Mouse (Mus musculus): Measurements from ENCODE around the gene Alox12e. TPM values are rescaled to one million over a fixed set of nuclear protein-coding genes. Genes with fewer than 3 reads are reported as not detected.

The Alox12e gene
- polyA plus RNA-seq, 1 experiment from 2014 or later = not detected

GRCm38 (mm10) chr11:70293881-70294280 lies 28.5 kb downstream of the Alox12e start:
- Histone ChIP-seq H3K4me1 (ENCODE audit: control insufficient read depth, insufficient read depth, low read length) (0 out of 2 replicates have a peak, but pooled peaks cover 3% of the 10 kb centered on the region), H3K4me3 (ENCODE audit: low read length) (no peak overlapping the region), H3K9ac (ENCODE audit: low read depth, low read length) (no peak overlapping the region), H3K9me3 (ENCODE audit: control insufficient read depth, low read length) (no peaks in the 10 kb centered on the region), H3K27ac (ENCODE audit: low read length) (no peak overlapping the region), H3K4me2 (ENCODE audit: low read depth, low read length) (no peak overlapping the region), H3K27me3 (replicated peaks; ENCODE audit: control insufficient read depth, insufficient read depth, low read length) (no peaks in the 10 kb centered on the region), H3K36me3 (ENCODE audit: control insufficient read depth, insufficient read depth, low read length) (no peaks in the 10 kb centered on the region)
- ATAC-seq = no peak
- WGBS = 90% methylated on average over 6 of the region's 6 CpGs

GRCm38 (mm10) chr11:70291235-70291634 lies 31.2 kb downstream of the Alox12e start:
- Histone ChIP-seq H3K4me1 (ENCODE audit: control insufficient read depth, insufficient read depth, low read length) (0 out of 2 replicates have a peak, but pooled peaks cover 3% of the 10 kb centered on the region), H3K27me3 (replicated peaks; ENCODE audit: control insufficient read depth, insufficient read depth, low read length) (no peaks in the 10 kb centered on the region), H3K4me3 (ENCODE audit: low read length) (no peak overlapping the region), H3K27ac (ENCODE audit: low read length) (no peak overlapping the region), H3K9me3 (ENCODE audit: control insufficient read depth, low read length) (no peaks in the 10 kb centered on the region), H3K4me2 (ENCODE audit: low read depth, low read length) (no peak overlapping the region), H3K36me3 (ENCODE audit: control insufficient read depth, insufficient read depth, low read length) (no peaks in the 10 kb centered on the region), H3K9ac (ENCODE audit: low read depth, low read length) (no peak overlapping the region)
- ATAC-seq = no peak
- WGBS = 88% methylated on average over 6 of the region's 6 CpGs

- no peak for ATAC-seq
- no peak overlapping the region for H3K4me2 ChIP-seq (ENCODE audit: low read depth, low read length)
- H3K4me3 ChIP-seq (ENCODE audit: low read length) = no peak overlapping the region
- 0 out of 2 replicates have a peak, but pooled peaks cover 3% of the 10 kb centered on the region for H3K4me1 ChIP-seq (ENCODE audit: control insufficient read depth, insufficient read depth, low read length)
- H3K9me3 ChIP-seq (ENCODE audit: control insufficient read depth, low read length) = no peaks in the 10 kb centered on the region
- H3K36me3 ChIP-seq (ENCODE audit: control insufficient read depth, insufficient read depth, low read length) = no peaks in the 10 kb centered on the region
- H3K27me3 ChIP-seq (replicated peaks; ENCODE audit: control insufficient read depth, insufficient read depth, low read length) = no peaks in the 10 kb centered on the region
- no peak overlapping the region for H3K9ac ChIP-seq (ENCODE audit: low read depth, low read length)
- WGBS = 53% methylated on average over 6 of the region's 6 CpGs
- H3K27ac ChIP-seq (ENCODE audit: low read length) = no peak overlapping the region
Observed at GRCm38 (mm10) chr11:70289236-70289635, 33.2 kb downstream of the Alox12e start.

- WGBS = 74% methylated on average over 10 of the region's 10 CpGs
- no peak for ATAC-seq
- Histone ChIP-seq H3K4me2 (ENCODE audit: low read depth, low read length) (no peak overlapping the region), H3K4me1 (ENCODE audit: control insufficient read depth, insufficient read depth, low read length) (0 out of 2 replicates have a peak, but pooled peaks cover 3% of the 10 kb centered on the region), H3K9ac (ENCODE audit: low read depth, low read length) (no peak overlapping the region), H3K27ac (ENCODE audit: low read length) (no peak overlapping the region), H3K4me3 (ENCODE audit: low read length) (no peak overlapping the region), H3K9me3 (ENCODE audit: control insufficient read depth, low read length) (no peaks in the 10 kb centered on the region), H3K36me3 (ENCODE audit: control insufficient read depth, insufficient read depth, low read length) (no peaks in the 10 kb centered on the region), H3K27me3 (replicated peaks; ENCODE audit: control insufficient read depth, insufficient read depth, low read length) (no peaks in the 10 kb centered on the region)
Observed at GRCm38 (mm10) chr11:70288102-70288501, 34.3 kb downstream of the Alox12e start.

GRCm38 (mm10) chr11:70285686-70286085 lies 36.7 kb downstream of the Alox12e start:
- Histone ChIP-seq H3K36me3 (ENCODE audit: control insufficient read depth, insufficient read depth, low read length) (no peaks in the 10 kb centered on the region), H3K4me2 (ENCODE audit: low read depth, low read length) (no peak overlapping the region)
- 67% methylated on average over 5 of the region's 5 CpGs for WGBS

GRCm38 (mm10) chr11:70284757-70285156 lies 37.7 kb downstream of the Alox12e start:
- Histone ChIP-seq H3K9ac (ENCODE audit: low read depth, low read length) (no peak overlapping the region), H3K27me3 (replicated peaks; ENCODE audit: control insufficient read depth, insufficient read depth, low read length) (no peaks in the 10 kb centered on the region), H3K27ac (ENCODE audit: low read length) (no peak overlapping the region), H3K4me3 (ENCODE audit: low read length) (no peak overlapping the region), H3K36me3 (ENCODE audit: control insufficient read depth, insufficient read depth, low read length) (no peaks in the 10 kb centered on the region), H3K4me1 (ENCODE audit: control insufficient read depth, insufficient read depth, low read length) (0 out of 2 replicates have a peak, but pooled peaks cover 3% of the 10 kb centered on the region), H3K9me3 (ENCODE audit: control insufficient read depth, low read length) (no peaks in the 10 kb centered on the region), H3K4me2 (ENCODE audit: low read depth, low read length) (no peak overlapping the region)
- no peak for ATAC-seq
- 65% methylated on average over 3 of the region's 3 CpGs for WGBS

More at GRCm38 (mm10) chr11:70285686-70286085, 36.7 kb downstream of the Alox12e start:
- H3K4me1 ChIP-seq (ENCODE audit: control insufficient read depth, insufficient read depth, low read length) = 0 out of 2 replicates have a peak, but pooled peaks cover 3% of the 10 kb centered on the region
- H3K9ac ChIP-seq (ENCODE audit: low read depth, low read length) = no peak overlapping the region
- no peaks in the 10 kb centered on the region for H3K27me3 ChIP-seq (replicated peaks; ENCODE audit: control insufficient read depth, insufficient read depth, low read length)
- H3K27ac ChIP-seq (ENCODE audit: low read length) = no peak overlapping the region
- H3K4me3 ChIP-seq (ENCODE audit: low read length) = no peak overlapping the region
- no peak for ATAC-seq
- H3K9me3 ChIP-seq (ENCODE audit: control insufficient read depth, low read length) = no peaks in the 10 kb centered on the region

- Histone ChIP-seq H3K36me3 (ENCODE audit: control insufficient read depth, insufficient read depth, low read length) (no peaks in the 10 kb centered on the region), H3K4me1 (ENCODE audit: control insufficient read depth, insufficient read depth, low read length) (no peaks in the 10 kb centered on the region), H3K4me2 (ENCODE audit: low read depth, low read length) (no peak overlapping the region), H3K4me3 (ENCODE audit: low read length) (no peak overlapping the region), H3K9me3 (ENCODE audit: control insufficient read depth, low read length) (no peaks in the 10 kb centered on the region), H3K9ac (ENCODE audit: low read depth, low read length) (no peak overlapping the region), H3K27ac (ENCODE audit: low read length) (no peak overlapping the region), H3K27me3 (replicated peaks; ENCODE audit: control insufficient read depth, insufficient read depth, low read length) (no peaks in the 10 kb centered on the region)
- ATAC-seq = no peak
- 70% methylated on average over 4 of the region's 4 CpGs for WGBS
Observed at GRCm38 (mm10) chr11:70283666-70284065, 38.8 kb downstream of the Alox12e start.

- 61% methylated on average over 3 of the region's 3 CpGs for WGBS
Observed at GRCm38 (mm10) chr11:70280441-70280840, 42.0 kb downstream of the Alox12e start.

GRCm38 (mm10) chr11:70278961-70279360 lies 43.5 kb downstream of the Alox12e start:
- Histone ChIP-seq H3K4me3 (ENCODE audit: low read length) (no peak overlapping the region), H3K27me3 (replicated peaks; ENCODE audit: control insufficient read depth, insufficient read depth, low read length) (no peaks in the 10 kb centered on the region), H3K4me2 (ENCODE audit: low read depth, low read length) (no peak overlapping the region), H3K36me3 (ENCODE audit: control insufficient read depth, insufficient read depth, low read length) (no peaks in the 10 kb centered on the region), H3K9ac (ENCODE audit: low read depth, low read length) (no peak overlapping the region), H3K4me1 (ENCODE audit: control insufficient read depth, insufficient read depth, low read length) (no peaks in the 10 kb centered on the region), H3K9me3 (ENCODE audit: control insufficient read depth, low read length) (no peaks in the 10 kb centered on the region), H3K27ac (ENCODE audit: low read length) (no peak overlapping the region)
- ATAC-seq = no peak
- WGBS = 85% methylated on average over 3 of the region's 3 CpGs

More at GRCm38 (mm10) chr11:70280441-70280840, 42.0 kb downstream of the Alox12e start:
- no peaks in the 10 kb centered on the region for H3K36me3 ChIP-seq (ENCODE audit: control insufficient read depth, insufficient read depth, low read length)
- H3K4me2 ChIP-seq (ENCODE audit: low read depth, low read length) = no peak overlapping the region
- H3K27me3 ChIP-seq (replicated peaks; ENCODE audit: control insufficient read depth, insufficient read depth, low read length) = no peaks in the 10 kb centered on the region
- no peaks in the 10 kb centered on the region for H3K9me3 ChIP-seq (ENCODE audit: control insufficient read depth, low read length)
- no peak overlapping the region for H3K27ac ChIP-seq (ENCODE audit: low read length)
- H3K4me3 ChIP-seq (ENCODE audit: low read length) = no peak overlapping the region
- H3K9ac ChIP-seq (ENCODE audit: low read depth, low read length) = no peak overlapping the region
- H3K4me1 ChIP-seq (ENCODE audit: control insufficient read depth, insufficient read depth, low read length) = no peaks in the 10 kb centered on the region
- no peak for ATAC-seq

GRCm38 (mm10) chr11:70271641-70272040 lies 50.8 kb downstream of the Alox12e start:
- no peak for ATAC-seq
- Histone ChIP-seq H3K4me3 (ENCODE audit: low read length) (no peak overlapping the region), H3K27ac (ENCODE audit: low read length) (no peak overlapping the region), H3K27me3 (replicated peaks; ENCODE audit: control insufficient read depth, insufficient read depth, low read length) (no peaks in the 10 kb centered on the region), H3K9ac (ENCODE audit: low read depth, low read length) (no peak overlapping the region), H3K4me1 (ENCODE audit: control insufficient read depth, insufficient read depth, low read length) (no peaks in the 10 kb centered on the region), H3K36me3 (ENCODE audit: control insufficient read depth, insufficient read depth, low read length) (no peaks in the 10 kb centered on the region), H3K4me2 (ENCODE audit: low read depth, low read length) (no peak overlapping the region), H3K9me3 (ENCODE audit: control insufficient read depth, low read length) (no peaks in the 10 kb centered on the region)
- 73% methylated on average over 7 of the region's 7 CpGs for WGBS

Data from intestine, embryonic 16.5 days (tissue).